Mouse (Mus musculus) CH12.LX (cell line): ENCODE measurements around the gene Igf1r. TPM values are rescaled to one million over a fixed set of nuclear protein-coding genes. Genes with fewer than 3 reads are reported as not detected.

Source experiments
- DNase-seq: peaks from one replicate; pipeline ENCODE4 v3.0.0-alpha.2; 2013; ENCODE audit errors: extremely low read depth
- H3K27ac ChIP-seq: 2 replicates; pipeline ENCODE4 v1.5.1; 2012; ENCODE audit warnings: low read depth, mild to moderate bottlenecking, control low read depth, moderate library complexity; ENCODE audit not compliant: insufficient read depth
- H3K27me3 ChIP-seq: replicated peaks from 2 replicates; pipeline ENCODE3; 2012; ENCODE audit warnings: inconsistent platforms
- H3K36me3 ChIP-seq, 2 experiments: replicated peaks in 1 of 2; 2 replicates each; pipeline versions ENCODE3 to v1.6.1; 2012; ENCODE audit warnings: inconsistent platforms in 1 of 2, low read length in 1 of 2, mild to moderate bottlenecking in 1 of 2, mixed read lengths in 1 of 2, moderate library complexity in 1 of 2; ENCODE audit not compliant: control insufficient read depth in 1 of 2, insufficient read depth in 1 of 2
- H3K4me1 ChIP-seq, 2 experiments: 2 replicates each; pipeline ENCODE4 v1.6.1; 2012; ENCODE audit warnings: inconsistent platforms in 1 of 2, moderate library complexity in 1 of 2; ENCODE audit not compliant: insufficient read depth in 2 of 2, control insufficient read depth in 1 of 2
- H3K4me2 ChIP-seq: 2 replicates; pipeline ENCODE4 v1.6.1; 2012; ENCODE audit warnings: low read depth, mild to moderate bottlenecking, control low read depth; ENCODE audit not compliant: poor library complexity, insufficient read depth, severe bottlenecking
- H3K4me3 ChIP-seq, 3 experiments: fragments of 150-350 bp in 1 of 3; sonication (generic) in 1 of 3; replicated peaks in 1 of 3; 2 replicates each; pipeline versions ENCODE3 to v1.5.1; 2011 to 2012; ENCODE audit warnings: low read depth in 2 of 3, low read length in 2 of 3, mild to moderate bottlenecking in 2 of 3, moderate library complexity in 2 of 3, control low read depth in 1 of 3, improper control_type of control experiment in 1 of 3, inconsistent platforms in 1 of 3, mixed read lengths in 1 of 3; ENCODE audit not compliant: poor library complexity in 1 of 3
- H3K79me2 ChIP-seq: replicated peaks from 2 replicates; pipeline ENCODE4 v1.6.1; 2012; ENCODE audit warnings: mild to moderate bottlenecking, moderate library complexity; ENCODE audit not compliant: control insufficient read depth, poor library complexity, insufficient read depth, severe bottlenecking; ENCODE audit errors: extremely low read depth
- H3K9ac ChIP-seq: 2 replicates; pipeline ENCODE4 v1.6.1; 2012; ENCODE audit warnings: low read depth, mild to moderate bottlenecking, control low read depth, moderate library complexity; ENCODE audit not compliant: insufficient read depth
- H3K9me3 ChIP-seq: replicated peaks from 2 replicates; pipeline ENCODE3; 2012; ENCODE audit warnings: low read length, inconsistent platforms, mixed read lengths
- CHD1 ChIP-seq: IDR thresholded peaks from 2 replicates; pipeline ENCODE4 v1.6.1; 2012; ENCODE audit warnings: low read depth, low read length, improper control_type of control experiment, inconsistent platforms
- CHD2 ChIP-seq: IDR thresholded peaks from 2 replicates; pipeline ENCODE4 v1.6.1; 2011; ENCODE audit warnings: low read length, improper control_type of control experiment
- CTCF ChIP-seq, 2 experiments: IDR thresholded peaks in 1 of 2; conservative IDR thresholded peaks in 1 of 2; 2 replicates each; pipeline ENCODE4 v1.5.1; 2011 to 2012; ENCODE audit warnings: low read depth in 2 of 2, low read length in 2 of 2, improper control_type of control experiment in 1 of 2, inconsistent platforms in 1 of 2, mild to moderate bottlenecking in 1 of 2, moderate library complexity in 1 of 2
- ELF1 ChIP-seq: IDR thresholded peaks from 2 replicates; pipeline ENCODE4 v1.6.1; 2014; ENCODE audit warnings: low read depth, mild to moderate bottlenecking, inconsistent platforms, low read length, improper control_type of control experiment
- ETS1 ChIP-seq: conservative IDR thresholded peaks from 2 replicates; pipeline ENCODE4 v1.6.1; 2012; ENCODE audit warnings: low read depth, mild to moderate bottlenecking, inconsistent platforms, low read length, improper control_type of control experiment, moderate library complexity
- GABPA ChIP-seq: IDR thresholded peaks from 2 replicates; pipeline ENCODE4 v1.6.1; 2012; ENCODE audit warnings: low read depth, low read length, improper control_type of control experiment, inconsistent platforms; ENCODE audit not compliant: insufficient replicate concordance
- HCFC1 ChIP-seq: IDR thresholded peaks from 2 replicates; pipeline ENCODE4 v1.6.1; 2012; ENCODE audit warnings: low read depth, mild to moderate bottlenecking, inconsistent platforms, low read length, improper control_type of control experiment
- IRF4 ChIP-seq: IDR thresholded peaks from 2 replicates; pipeline ENCODE4 v1.6.1; 2014; ENCODE audit warnings: low read depth, mild to moderate bottlenecking, inconsistent platforms, low read length, improper control_type of control experiment
- JUND ChIP-seq: conservative IDR thresholded peaks from 2 replicates; pipeline ENCODE4 v1.6.1; 2011; ENCODE audit warnings: low read depth, low read length, improper control_type of control experiment
- MAX ChIP-seq: IDR thresholded peaks from 2 replicates; pipeline ENCODE4 v1.6.1; 2011; ENCODE audit warnings: low read length, improper control_type of control experiment
- MAZ ChIP-seq: IDR thresholded peaks from 2 replicates; pipeline ENCODE4 v1.6.1; 2012; ENCODE audit warnings: low read depth, mild to moderate bottlenecking, inconsistent platforms, low read length, improper control_type of control experiment, moderate library complexity
- MYC ChIP-seq: IDR thresholded peaks from 2 replicates; pipeline ENCODE4 v1.6.1; 2011; ENCODE audit warnings: low read depth, mild to moderate bottlenecking, improper control_type of control experiment, low read length
- PAX5 ChIP-seq: IDR thresholded peaks from 2 replicates; pipeline ENCODE4 v1.6.1; 2012; ENCODE audit warnings: low read length, inconsistent platforms, mixed read lengths
- POLR2A ChIP-seq: IDR thresholded peaks from 2 replicates; pipeline ENCODE4 v1.6.1; 2011; ENCODE audit warnings: low read depth, mild to moderate bottlenecking, improper control_type of control experiment, low read length
- SIN3A ChIP-seq: IDR thresholded peaks from 2 replicates; pipeline ENCODE4 v1.6.1; 2012; ENCODE audit warnings: low read length, improper control_type of control experiment, inconsistent platforms
- TCF12 ChIP-seq: IDR thresholded peaks from 2 replicates; pipeline ENCODE4 v1.6.1; 2014; ENCODE audit warnings: low read depth, mild to moderate bottlenecking, inconsistent platforms, low read length, improper control_type of control experiment
- UBTF ChIP-seq: IDR thresholded peaks from 2 replicates; pipeline ENCODE4 v1.6.1; 2012; ENCODE audit warnings: low read depth, mild to moderate bottlenecking, inconsistent platforms, low read length, improper control_type of control experiment, moderate library complexity
- USF1 ChIP-seq: IDR thresholded peaks from 2 replicates; pipeline ENCODE4 v1.6.1; 2014; ENCODE audit warnings: low read depth, mild to moderate bottlenecking, inconsistent platforms, low read length, improper control_type of control experiment
- ZC3H11A ChIP-seq: IDR thresholded peaks from 2 replicates; pipeline ENCODE4 v1.6.1; 2012; ENCODE audit warnings: low read depth, mild to moderate bottlenecking, inconsistent platforms, low read length, improper control_type of control experiment
- dilution Hi-C: fragments of 300-500 bp; cut with MboI; formaldehyde crosslinking; loops from 2 replicates; pipeline ENCODE4 v1.14.3; 2020; ENCODE audit warnings: low sequenced_read_pairs; ENCODE audit not compliant: extremely low pct_unique_long_range_greater_than_20kb, extremely low pct_ligation_motif_present
- in situ Hi-C: fragments of 300-500 bp; cut with MboI; formaldehyde crosslinking; loops from 3 replicates; pipeline ENCODE4 v1.14.3; 2019; ENCODE audit warnings: low sequenced_read_pairs, low pct_ligation_motif_present, low pct_unique_long_range_greater_than_20kb, mixed read lengths
- polyA plus RNA-seq: library from polyadenylated mRNA; unstranded; fragments of >175 nt; gene quantifications from 2 replicates; pipeline ENCODE4 v1.2.1, GENCODE M21; 2012; ENCODE audit warnings: low read depth; ENCODE audit not compliant: insufficient read length
- total RNA-seq, 2 experiments: library from RNA; depleted of rRNA; stranded (reverse); fragments of 300-350 nt in 1 of 2; fragments of >200 nt in 1 of 2; gene quantifications; 2 replicates each; pipeline ENCODE4 v1.2.3; 2012 to 2014

The Igf1r gene
- total and polyA plus RNA-seq, 3 experiments = 0.19 to 1.6 (median 0.29) TPM

DNA sequence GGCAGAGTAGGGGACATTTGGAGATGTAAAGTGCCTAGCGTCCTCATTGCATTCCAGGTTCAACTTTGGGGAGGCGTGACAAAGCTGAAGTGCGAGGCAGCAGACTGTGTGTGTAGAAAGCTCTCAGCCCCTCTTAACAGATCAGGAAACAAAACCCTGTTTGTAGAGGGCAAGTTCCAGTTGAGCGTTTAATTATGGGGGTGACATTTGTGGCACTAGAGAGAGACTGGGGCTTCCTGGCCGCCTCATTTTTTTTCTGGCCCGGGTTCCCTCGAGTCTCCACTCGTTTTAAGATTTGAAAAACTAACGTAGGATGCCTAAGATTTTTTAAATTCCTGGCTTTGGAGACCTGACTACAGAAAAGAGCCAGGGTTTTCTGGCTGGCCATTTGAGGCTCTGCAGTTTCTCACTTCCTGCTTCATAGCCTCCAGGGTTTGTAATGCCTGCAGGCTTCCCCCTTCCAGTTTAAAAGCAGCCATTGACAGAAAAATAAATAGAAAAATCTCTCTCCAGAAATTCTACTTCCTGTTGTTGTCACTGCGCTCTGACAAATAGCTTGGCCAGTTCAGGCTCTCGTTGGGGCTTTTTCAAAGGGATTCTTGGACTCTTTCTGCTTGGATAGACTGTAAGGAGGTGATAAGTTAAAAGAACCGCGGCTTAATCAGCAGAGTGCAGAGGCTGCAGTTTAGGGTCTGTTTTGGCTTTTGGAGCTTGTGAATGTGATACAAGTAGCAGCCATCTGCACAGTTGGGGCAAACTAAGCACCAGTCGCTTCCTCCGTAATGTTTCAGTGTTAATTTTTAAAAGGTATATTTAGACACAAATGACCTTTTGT lies 20.8 kb downstream of the Igf1r start:
- in situ Hi-C loops (no loop called here), dilution Hi-C loops (no loop called here)
- Histone ChIP-seq H3K9ac (no peak overlapping the region), H3K4me3 (no peak overlapping the region), H3K27me3 (peaks cover 44% of the 10 kb centered on the region), H3K4me1 (no peaks in the 10 kb centered on the region), H3K36me3 (no peaks in the 10 kb centered on the region), H3K79me2 (no peaks in the 10 kb centered on the region), H3K27ac (no peak overlapping the region), H3K9me3 (no peaks in the 10 kb centered on the region), H3K4me2 (no peak overlapping the region)
- no peak for DNase-seq
- 0 out of 2 replicates have a peak, but pooled peaks have one; percentile 8 for TF ChIP-seq IRF4
- TF ChIP-seq ELF1 = 0 out of 2 replicates have a peak, but pooled peaks have one; percentile 23
- no peak for TF ChIP-seq MYC

DNA sequence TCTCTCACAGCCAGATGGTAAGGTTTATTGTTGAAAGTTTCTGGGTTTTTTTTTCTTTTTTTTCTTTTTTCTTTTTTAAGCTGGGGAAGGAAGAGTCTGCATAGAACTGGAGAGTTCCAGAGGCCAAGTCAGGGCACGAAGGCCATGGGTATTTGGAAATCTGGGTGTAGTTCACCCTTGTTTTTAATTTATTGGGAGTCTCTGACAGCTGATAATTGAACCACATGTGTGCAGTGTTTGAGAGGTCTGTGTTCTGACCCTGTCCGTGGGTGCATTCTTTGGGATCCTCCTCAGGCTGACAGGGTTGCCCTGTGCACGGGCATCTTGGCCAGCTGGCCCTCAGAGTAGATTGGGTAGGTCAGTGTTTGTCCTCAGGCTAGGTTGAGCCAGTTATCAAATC lies 29.3 kb downstream of the Igf1r start:
- Histone ChIP-seq H3K9me3 (no peaks in the 10 kb centered on the region), H3K36me3 (no peaks in the 10 kb centered on the region), H3K4me1 (peaks cover 0 to 11% of the 10 kb centered on the region in 2 experiments; a peak in 2 of 4 replicates), H3K4me2 (no peak overlapping the region), H3K4me3 (no peak overlapping the region), H3K9ac (no peak overlapping the region), H3K27me3 (peaks cover 38% of the 10 kb centered on the region), H3K27ac (no peak overlapping the region), H3K79me2 (no peaks in the 10 kb centered on the region)
- DNase-seq = no peak
- dilution Hi-C loops (no loop called here), in situ Hi-C loops (no loop called here)
- TF ChIP-seq JUND = no peak
- TF ChIP-seq PAX5 = no peak
- TF ChIP-seq POLR2A = no peak
- no peak for TF ChIP-seq CHD1
- no peak for TF ChIP-seq ZC3H11A
- no peak for TF ChIP-seq USF1
- no peak for TF ChIP-seq MYC

DNA sequence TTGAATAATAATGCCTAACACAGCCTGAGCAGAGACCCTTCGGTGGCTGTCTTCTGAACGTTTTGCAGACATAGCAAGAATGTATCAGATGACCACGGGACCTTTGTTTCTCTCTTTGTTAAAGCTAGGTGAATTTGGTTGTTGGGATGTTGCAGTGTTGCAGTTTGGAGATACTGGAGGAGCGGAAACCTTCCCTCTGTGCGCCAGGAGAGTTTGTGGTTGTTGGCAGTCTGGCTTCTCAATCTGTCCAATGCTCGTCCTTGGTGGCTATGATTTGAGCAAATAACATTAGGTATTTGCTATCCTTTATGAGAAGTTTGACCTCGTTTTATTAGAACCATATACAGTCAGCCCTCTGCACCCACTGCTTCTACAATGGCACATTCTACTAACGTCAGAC lies 30.2 kb downstream of the Igf1r start:
- H3K9ac ChIP-seq = no peak overlapping the region

More for the DNA sequence above, 30.2 kb downstream of the Igf1r start:
- Histone ChIP-seq H3K27me3 (peaks cover 35% of the 10 kb centered on the region), H3K79me2 (no peaks in the 10 kb centered on the region), H3K27ac (no peak overlapping the region), H3K4me2 (no peak overlapping the region), H3K36me3 (no peaks in the 10 kb centered on the region), H3K9me3 (no peaks in the 10 kb centered on the region), H3K4me3 (no peak overlapping the region), H3K4me1 (peaks cover 0 to 11% of the 10 kb centered on the region in 2 experiments; a peak in 2 of 4 replicates)
- no peak for DNase-seq
- TF ChIP-seq CHD2 = no peak
- TF ChIP-seq PAX5 = no peak
- no peak for TF ChIP-seq HCFC1
- no peak for TF ChIP-seq MAZ
- TF ChIP-seq ELF1 = no peak
- TF ChIP-seq GABPA = no peak
- no peak for TF ChIP-seq TCF12
- no peak for TF ChIP-seq MYC
- no peak for TF ChIP-seq CTCF (conservative IDR thresholded peaks at IDR 0.05 in 1 of 2, IDR thresholded peaks at IDR 0.05 in 1 of 2; ENCODE audit: low read depth in 2 of 2, low read length in 2 of 2)
- TF ChIP-seq MAX = no peak
- no peak for TF ChIP-seq UBTF
- no peak for TF ChIP-seq USF1
- TF ChIP-seq IRF4 = no peak
- TF ChIP-seq ETS1 = no peak
- TF ChIP-seq POLR2A = no peak
- no peak for TF ChIP-seq SIN3A
- dilution Hi-C loops (no loop called here), in situ Hi-C loops (no loop called here)
